Mouse (Mus musculus) bone marrow, adult 2 months (tissue): Measurements from ENCODE around the gene Catsper3.

Experiments
- CTCF ChIP-seq: fragments of 200-500 bp; IDR thresholded peaks from 2 replicates; pipeline ENCODE4 v1.5.1; 2011; ENCODE audit warnings: low read length, control low read depth; ENCODE audit not compliant: control insufficient read depth, insufficient read depth
- POLR2A ChIP-seq: fragments of 200-500 bp; IDR thresholded peaks from 2 replicates; pipeline ENCODE4 v1.6.1; 2011; ENCODE audit warnings: low read depth, mild to moderate bottlenecking, control low read depth, low read length, borderline replicate concordance; ENCODE audit not compliant: control insufficient read depth

DNA sequence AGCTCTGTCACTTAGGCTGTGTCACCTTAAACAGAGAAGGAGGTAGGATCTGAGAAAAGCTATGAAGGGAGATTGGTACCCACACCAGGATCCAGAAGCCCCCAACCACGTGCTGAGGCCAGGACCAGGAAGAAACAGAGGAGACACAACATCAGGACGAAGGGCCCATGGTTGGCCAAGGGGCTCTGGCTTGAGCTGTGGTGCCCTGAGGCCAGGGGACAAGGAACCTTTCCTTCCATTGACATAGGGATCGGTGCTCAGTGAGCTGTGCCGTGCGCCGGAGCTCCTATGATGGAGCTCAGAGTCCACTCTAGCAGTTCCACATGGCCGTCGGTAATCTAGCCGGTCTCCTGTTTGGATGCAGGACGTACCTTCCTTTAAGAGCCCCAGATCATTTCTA is 25.3 kb downstream of the Catsper3 start:
- no peak for TF ChIP-seq POLR2A
- no peak for TF ChIP-seq CTCF
